Mouse (Mus musculus) neural tube, embryonic 14.5 days (tissue): ENCODE data around the gene Ercc1. TPM values are rescaled to one million over a fixed set of nuclear protein-coding genes. Genes with fewer than 3 reads are reported as not detected.
A peak's percentile ranks its signal among the peaks of the same experiment; 100 is the strongest.

Experiments
- ATAC-seq: fragments of 200-750 bp; cut with Nextera tagmentation; 2 replicates; pipeline ENCODE4 v1.8.0; 2017; ENCODE audit warnings: low read depth, mild to moderate bottlenecking, moderate TSS enrichment, moderate library complexity
- H3K27ac ChIP-seq: fragments of 300-500 bp; sonication (generic); 2 replicates; pipeline ENCODE4 v1.5.1; 2014; ENCODE audit warnings: low read depth, mild to moderate bottlenecking, control low read depth, low read length, moderate library complexity, mixed read lengths
- H3K27me3 ChIP-seq: fragments of 300-500 bp; sonication (generic); 2 replicates; pipeline ENCODE4 v1.6.1; 2014; ENCODE audit warnings: low read length; ENCODE audit not compliant: control insufficient read depth, insufficient read depth
- H3K36me3 ChIP-seq: fragments of 300-500 bp; sonication (generic); 2 replicates; pipeline ENCODE4 v1.6.1; 2014; ENCODE audit warnings: low read length, mixed read lengths; ENCODE audit not compliant: control insufficient read depth, insufficient read depth
- H3K4me1 ChIP-seq: fragments of 300-500 bp; sonication (generic); 2 replicates; pipeline ENCODE4 v1.6.1; 2014; ENCODE audit warnings: low read length; ENCODE audit not compliant: control insufficient read depth, insufficient read depth
- H3K4me2 ChIP-seq: fragments of 300-500 bp; sonication (generic); 2 replicates; pipeline ENCODE4 v1.6.1; 2014; ENCODE audit warnings: mild to moderate bottlenecking, low read depth, low read length, control low read depth
- H3K4me3 ChIP-seq: fragments of 300-500 bp; sonication (generic); 2 replicates; pipeline ENCODE4 v1.5.1; 2014; ENCODE audit warnings: low read depth, low read length, control low read depth, mixed read lengths
- H3K9ac ChIP-seq: fragments of 300-500 bp; sonication (generic); replicated peaks from 2 replicates; pipeline ENCODE4 v1.6.1; 2014; ENCODE audit warnings: low read depth, mild to moderate bottlenecking, control low read depth, low read length, mixed read lengths
- H3K9me3 ChIP-seq: fragments of 300-500 bp; sonication (generic); 2 replicates; pipeline ENCODE4 v1.6.1; 2016; ENCODE audit warnings: low read length; ENCODE audit not compliant: control insufficient read depth
- WGBS: fragments of 180-500 bp; shearing (Covaris S2); extraction: QIAGEN DNeasy Blood & Tissue Kit; methylation state at CpG from one replicate; pipeline ENCODE4 v1.1.7; 2014; 5-methylcytosine and 5-hydroxymethylcytosine counted together
- polyA plus RNA-seq: library from polyadenylated mRNA; unstranded; fragments of >200 nt; fragmentation: Nextera tagmentation; extraction: Ambion mirVana; gene quantifications from 2 replicates; pipeline ENCODE4 v1.2.1, GENCODE M21; 2014

Gene Ercc1
- polyA plus RNA-seq, 1 experiment from 2014 or later, result 98.9 TPM

- no peaks in the 10 kb centered on the region for H3K27me3 ChIP-seq
- H3K9me3 ChIP-seq, result no peaks in the 10 kb centered on the region
- H3K4me3 ChIP-seq, result no peak overlapping the region
- no peaks in the 10 kb centered on the region for H3K36me3 ChIP-seq
- WGBS, result 81% methylated on average over 7 of the region's 7 CpGs
- H3K9ac ChIP-seq, result no peak overlapping the region
- H3K4me1 ChIP-seq, result peaks cover 9% of the 10 kb centered on the region; the same call in 1 of the 2 replicates
- no peak overlapping the region for H3K4me2 ChIP-seq
- no peak for ATAC-seq
- H3K27ac ChIP-seq, result no peak overlapping the region
Observed at GRCm38 (mm10) chr7:19318676-19319075, 25.9 kb upstream of the Ercc1 start.

- 21% methylated on average over 9 of the region's 9 CpGs for WGBS
- no peak overlapping the region for H3K27ac ChIP-seq
- H3K4me3 ChIP-seq, result peak overlapping the region; percentile 34
Observed at GRCm38 (mm10) chr7:19319458-19319857, 25.1 kb upstream of the Ercc1 start.

GRCm38 (mm10) chr7:19319906-19320305 is 24.7 kb upstream of the Ercc1 start:
- Histone ChIP-seq H3K9ac (peak overlapping the region; percentile 42; the same call in 1 of the 2 replicates), H3K27me3 (no peaks in the 10 kb centered on the region), H3K4me2 (peak overlapping the region; percentile 85), H3K27ac (no peak overlapping the region), H3K4me1 (peaks cover 9% of the 10 kb centered on the region; the same call in 1 of the 2 replicates), H3K4me3 (peak overlapping the region; percentile 34), H3K36me3 (no peaks in the 10 kb centered on the region), H3K9me3 (no peaks in the 10 kb centered on the region)
- ATAC-seq, result peak; percentile 96
- under 1% methylated on average over 41 of the region's 41 CpGs for WGBS

More at GRCm38 (mm10) chr7:19319458-19319857, 25.1 kb upstream of the Ercc1 start:
- H3K27me3 ChIP-seq, result no peaks in the 10 kb centered on the region
- peaks cover 9% of the 10 kb centered on the region; the same call in 1 of the 2 replicates for H3K4me1 ChIP-seq
- peak; percentile 81 for ATAC-seq
- H3K9ac ChIP-seq, result peak overlapping the region; percentile 42; the same call in 1 of the 2 replicates
- H3K9me3 ChIP-seq, result no peaks in the 10 kb centered on the region
- no peaks in the 10 kb centered on the region for H3K36me3 ChIP-seq
- peak overlapping the region; percentile 85 for H3K4me2 ChIP-seq

GRCm38 (mm10) chr7:19320637-19321036 is 23.9 kb upstream of the Ercc1 start:
- peak overlapping the region; percentile 34; the same call in 1 of the 2 replicates for H3K4me3 ChIP-seq
- no peaks in the 10 kb centered on the region for H3K9me3 ChIP-seq
- H3K4me1 ChIP-seq, result peaks cover 9% of the 10 kb centered on the region; the same call in 1 of the 2 replicates
- no peaks in the 10 kb centered on the region for H3K36me3 ChIP-seq
- peak overlapping the region; percentile 85; the same call in 1 of the 2 replicates for H3K4me2 ChIP-seq
- no peak for ATAC-seq
- H3K27ac ChIP-seq, result no peak overlapping the region
- 40% methylated on average over 7 of the region's 7 CpGs for WGBS
- no peak overlapping the region for H3K9ac ChIP-seq
- H3K27me3 ChIP-seq, result no peaks in the 10 kb centered on the region

GRCm38 (mm10) chr7:19321464-19321863 is 23.1 kb upstream of the Ercc1 start:
- Histone ChIP-seq H3K27ac (no peak overlapping the region), H3K4me2 (no peak overlapping the region), H3K27me3 (no peaks in the 10 kb centered on the region), H3K4me1 (peaks cover 10% of the 10 kb centered on the region), H3K9ac (no peak overlapping the region), H3K36me3 (no peaks in the 10 kb centered on the region), H3K9me3 (no peaks in the 10 kb centered on the region), H3K4me3 (no peak overlapping the region)
- 68% methylated on average over 5 of the region's 5 CpGs for WGBS
- no peak for ATAC-seq

- no peak overlapping the region for H3K4me2 ChIP-seq
- H3K9me3 ChIP-seq, result no peaks in the 10 kb centered on the region
- WGBS, result 61% methylated on average over 9 of the region's 9 CpGs
- no peaks in the 10 kb centered on the region for H3K27me3 ChIP-seq
- H3K27ac ChIP-seq, result no peak overlapping the region
- no peak overlapping the region for H3K4me3 ChIP-seq
- no peaks in the 10 kb centered on the region for H3K36me3 ChIP-seq
- peaks cover 18% of the 10 kb centered on the region for H3K4me1 ChIP-seq
- ATAC-seq, result no peak
- no peak overlapping the region for H3K9ac ChIP-seq
Observed at GRCm38 (mm10) chr7:19322489-19322888, 22.1 kb upstream of the Ercc1 start.

- H3K9me3 ChIP-seq, result no peaks in the 10 kb centered on the region
- H3K27me3 ChIP-seq, result no peaks in the 10 kb centered on the region
- H3K27ac ChIP-seq, result no peak overlapping the region
- no peak overlapping the region for H3K4me2 ChIP-seq
- no peak overlapping the region for H3K4me3 ChIP-seq
- H3K4me1 ChIP-seq, result peaks cover 18% of the 10 kb centered on the region
- no peaks in the 10 kb centered on the region for H3K36me3 ChIP-seq
- 91% methylated on average over 11 of the region's 11 CpGs for WGBS
- no peak for ATAC-seq
- no peak overlapping the region for H3K9ac ChIP-seq
Observed at GRCm38 (mm10) chr7:19324221-19324620, 20.4 kb upstream of the Ercc1 start.

- WGBS, result 73% methylated on average over 21 of the region's 21 CpGs
- Histone ChIP-seq H3K4me1 (peaks cover 10% of the 10 kb centered on the region), H3K9me3 (no peaks in the 10 kb centered on the region), H3K4me2 (peak overlapping the region; percentile 65), H3K27me3 (no peaks in the 10 kb centered on the region), H3K4me3 (no peak overlapping the region), H3K27ac (no peak overlapping the region), H3K36me3 (no peaks in the 10 kb centered on the region), H3K9ac (no peak overlapping the region)
- no peak for ATAC-seq
Observed at GRCm38 (mm10) chr7:19325262-19326199, 19.0 kb upstream of the Ercc1 start.

GRCm38 (mm10) chr7:19326359-19326758 is 18.2 kb upstream of the Ercc1 start:
- Histone ChIP-seq H3K4me2 (peak overlapping the region; percentile 65), H3K36me3 (no peaks in the 10 kb centered on the region), H3K4me3 (peak overlapping the region; percentile 34; the same call in 1 of the 2 replicates), H3K9ac (no peak overlapping the region), H3K27me3 (no peaks in the 10 kb centered on the region), H3K27ac (peak overlapping the region; percentile 53; the same call in 1 of the 2 replicates), H3K4me1 (peaks cover 9% of the 10 kb centered on the region; the same call in 1 of the 2 replicates), H3K9me3 (no peaks in the 10 kb centered on the region)
- ATAC-seq, result peak; percentile 36; the same call in 1 of the 2 replicates
- WGBS, result under 1% methylated on average over 19 of the region's 20 CpGs
